Mouse (Mus musculus): ENCODE data around the gene Babam1. TPM values are rescaled to one million over a fixed set of nuclear protein-coding genes. Genes with fewer than 3 reads are reported as not detected.
"Not testable (repeated sequence)": the region's sequence is repeated elsewhere in the genome, so short reads cannot be mapped to it uniquely, and the experiment has no call there.

The Babam1 gene
- polyA plus RNA-seq, 1 experiment from 2014 or later: 106 TPM

DNA sequence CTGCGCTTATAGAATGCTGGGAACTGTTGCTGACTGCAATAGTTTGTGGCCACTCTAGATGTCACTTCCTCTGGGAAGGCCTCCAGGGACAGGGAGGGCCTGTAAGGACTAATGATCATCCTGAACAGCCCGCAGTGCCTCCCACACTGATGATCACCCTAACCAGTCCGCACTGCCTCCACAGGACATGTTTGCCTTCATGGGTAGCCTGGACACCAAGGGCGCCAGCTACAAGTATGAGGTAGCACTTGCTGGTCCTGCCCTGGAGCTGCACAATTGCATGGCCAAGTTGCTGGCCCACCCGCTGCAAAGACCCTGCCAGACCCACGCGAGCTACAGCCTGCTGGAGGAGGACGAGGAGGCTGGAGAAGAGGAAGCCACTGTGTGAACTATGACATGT lies 7.3 kb downstream of the Babam1 start:
- Histone ChIP-seq H3K9me3 (no peaks in the 10 kb centered on the region), H3K4me3 (0 out of 2 replicates have a peak overlapping the region, but pooled peaks have one; percentile 3), H3K27me3 (ENCODE audit: poor library complexity, severe bottlenecking) (no peaks in the 10 kb centered on the region), H3K36me3 (replicated peaks) (peaks cover 57% of the 10 kb centered on the region), H3K4me1 (peaks cover 30% of the 10 kb centered on the region), H3K27ac (no peak overlapping the region)
- WGBS: 88% methylated on average over 8 of the region's 8 CpGs
- peak; percentile 13 for DNase-seq (ENCODE audit: extremely low spot score, low spot score)

DNA sequence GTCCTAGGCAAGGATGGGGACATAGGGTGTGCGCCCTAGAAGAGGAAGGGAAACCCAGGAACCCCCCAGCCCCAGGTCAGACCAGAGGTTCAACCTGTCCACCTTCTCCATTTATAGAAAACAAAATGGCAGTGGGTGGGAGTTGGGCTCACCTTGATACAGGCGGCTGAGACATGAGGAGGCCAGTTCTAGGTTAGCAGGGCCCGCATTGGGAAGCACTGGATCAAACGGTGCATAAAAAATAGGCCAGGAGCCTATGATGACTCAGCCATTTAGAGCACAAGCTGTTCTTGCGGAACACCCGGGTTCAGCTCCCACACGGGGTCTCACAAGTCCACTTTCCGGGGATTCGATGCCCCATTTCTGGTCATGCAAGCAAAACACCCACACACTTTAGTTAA lies 8.3 kb downstream of the Babam1 start:
- H3K36me3 ChIP-seq (replicated peaks): peaks cover 57% of the 10 kb centered on the region
- WGBS: 88% methylated on average over 9 of the region's 9 CpGs
- H3K9me3 ChIP-seq: no peaks in the 10 kb centered on the region
- H3K4me3 ChIP-seq: peak overlapping the region; percentile 73
- peak; percentile 13 for DNase-seq (ENCODE audit: extremely low spot score, low spot score)
- H3K27ac ChIP-seq: no peak overlapping the region
- no peaks in the 10 kb centered on the region for H3K27me3 ChIP-seq (ENCODE audit: poor library complexity, severe bottlenecking)
- H3K4me1 ChIP-seq: peaks cover 30% of the 10 kb centered on the region

DNA sequence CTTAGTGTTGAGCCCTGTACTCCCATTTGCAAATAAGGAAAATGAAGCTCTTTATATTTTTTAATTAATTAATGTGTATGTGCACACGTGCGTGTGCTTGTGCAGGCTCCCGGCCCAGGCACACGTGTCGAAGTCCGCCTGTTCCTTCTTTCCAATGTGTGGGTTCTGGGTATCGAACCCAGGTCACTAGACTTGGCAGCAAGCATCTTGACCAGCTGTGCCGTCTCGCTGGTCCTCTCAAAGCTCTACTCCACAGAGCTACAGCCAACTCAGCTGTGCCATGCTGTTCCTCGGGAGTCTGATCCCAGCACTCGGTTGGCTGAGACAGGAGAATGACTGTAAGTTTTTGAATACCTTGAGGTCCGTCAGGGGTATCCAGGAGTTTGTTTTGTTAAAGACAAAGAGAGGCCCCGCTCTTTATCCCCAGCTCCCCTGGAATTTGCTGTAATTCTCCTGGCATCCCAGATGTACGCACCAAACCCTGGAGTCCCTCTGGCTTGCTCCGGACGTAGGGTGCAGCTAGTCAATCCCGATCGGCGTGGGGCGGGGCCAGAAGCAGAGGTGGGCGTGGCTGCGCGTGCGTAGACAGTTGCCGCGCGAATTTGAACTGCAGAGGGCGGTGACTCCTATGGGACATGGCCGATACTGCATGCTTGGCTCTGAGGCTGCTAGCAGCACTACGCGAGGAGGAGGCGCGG lies 8.9 kb downstream of the Babam1 start, which contains the start of gene Ankle1:
Ankle1 (plus strand) TSS at position 610 of the 698 bp plus-strand sequence.
- DNase-seq (ENCODE audit: extremely low spot score, low spot score): peak; percentile 98
- H3K27me3 ChIP-seq (ENCODE audit: poor library complexity, severe bottlenecking): no peaks in the 10 kb centered on the region
- H3K9me3 ChIP-seq: no peaks in the 10 kb centered on the region
- 17% methylated on average over 33 of the region's 33 CpGs for WGBS
- peaks cover 30% of the 10 kb centered on the region for H3K4me1 ChIP-seq
- peaks cover 57% of the 10 kb centered on the region for H3K36me3 ChIP-seq (replicated peaks)
- peak within 1 kb of the TSS; percentile 73 for H3K4me3 ChIP-seq
- H3K27ac ChIP-seq: peak within 1 kb of the TSS; percentile 92

DNA sequence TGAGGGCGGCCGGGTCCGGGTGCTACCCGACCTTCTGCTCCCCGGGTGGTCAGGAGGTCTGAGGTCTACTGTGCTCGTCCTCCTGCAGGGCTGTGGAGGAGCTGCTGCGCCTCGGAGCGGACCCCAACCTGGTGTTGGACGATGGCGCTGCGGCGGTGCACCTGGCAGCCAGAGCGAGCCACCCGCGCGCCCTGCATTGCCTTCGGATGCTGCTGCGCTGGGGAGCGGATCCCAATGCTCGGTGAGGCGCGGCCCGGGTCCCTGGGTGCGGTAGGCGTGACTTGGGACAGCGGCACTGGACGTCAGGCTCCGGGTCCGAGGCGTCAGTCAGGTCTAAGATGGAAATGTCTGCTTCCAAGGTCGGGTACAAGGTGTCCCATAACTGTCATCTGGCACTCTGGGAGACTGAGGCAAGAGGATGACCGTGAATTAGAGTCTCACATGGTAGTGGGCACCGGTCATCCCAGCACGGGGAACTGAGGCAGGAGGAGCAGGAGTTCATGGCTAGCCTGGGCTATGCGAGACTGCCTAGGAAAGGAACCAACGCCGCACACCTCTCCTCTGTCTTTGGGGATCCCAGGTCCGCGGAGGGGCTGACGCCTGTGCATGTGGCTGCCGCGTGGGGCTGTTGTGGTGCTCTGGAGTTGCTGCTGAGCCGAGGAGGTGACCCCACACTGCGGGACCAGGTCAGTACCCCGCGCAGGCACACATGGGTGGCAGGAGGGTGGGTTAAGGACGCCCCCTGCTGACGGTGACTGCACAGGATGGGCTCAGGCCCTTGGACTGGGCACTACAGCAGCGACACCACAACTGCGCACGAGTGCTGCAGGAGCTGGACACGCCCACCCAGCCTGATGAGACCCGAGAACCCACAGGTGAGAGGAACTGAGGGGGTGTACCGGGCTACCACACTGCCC lies 9.7 kb downstream of the Babam1 start:
- Histone ChIP-seq H3K4me1 (peaks cover 30% of the 10 kb centered on the region), H3K27ac (peak overlapping the region; percentile 92), H3K4me3 (peak overlapping the region; percentile 73), H3K27me3 (ENCODE audit: poor library complexity, severe bottlenecking) (no peaks in the 10 kb centered on the region), H3K36me3 (replicated peaks) (peaks cover 51% of the 10 kb centered on the region), H3K9me3 (no peaks in the 10 kb centered on the region)
- peak; percentile 81 for DNase-seq (ENCODE audit: extremely low spot score, low spot score)
- 1% methylated on average over 55 of the region's 55 CpGs for WGBS

DNA sequence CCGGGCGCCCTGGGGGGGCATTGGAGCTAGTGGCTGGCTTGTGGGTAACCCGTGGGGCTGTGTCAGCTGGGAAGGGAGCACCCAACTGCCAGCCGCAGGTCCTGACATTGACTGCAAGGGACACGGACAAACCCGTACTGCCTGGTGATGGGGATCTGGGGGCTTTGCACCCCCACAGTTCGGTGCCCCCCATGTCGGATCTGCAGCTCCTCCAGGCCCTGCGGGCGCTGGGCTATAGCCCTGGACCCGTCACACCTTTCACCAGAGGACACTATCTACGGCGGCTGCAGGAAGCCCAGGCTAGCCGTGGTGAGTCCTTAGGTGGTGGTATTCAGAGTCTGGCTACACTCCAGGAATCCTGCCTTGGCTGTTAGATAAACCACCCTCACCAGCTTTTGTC lies 10.8 kb downstream of the Babam1 start:
- no peak for DNase-seq (ENCODE audit: extremely low spot score, low spot score)
- H3K9me3 ChIP-seq: no peaks in the 10 kb centered on the region
- 94% methylated on average over 14 of the region's 14 CpGs for WGBS
- H3K27ac ChIP-seq: no peak overlapping the region
- peak overlapping the region; percentile 73; the same call in 1 of the 2 replicates for H3K4me3 ChIP-seq
- peaks cover 37% of the 10 kb centered on the region for H3K4me1 ChIP-seq
- H3K27me3 ChIP-seq (ENCODE audit: poor library complexity, severe bottlenecking): no peaks in the 10 kb centered on the region
- peaks cover 47% of the 10 kb centered on the region for H3K36me3 ChIP-seq (replicated peaks)

DNA sequence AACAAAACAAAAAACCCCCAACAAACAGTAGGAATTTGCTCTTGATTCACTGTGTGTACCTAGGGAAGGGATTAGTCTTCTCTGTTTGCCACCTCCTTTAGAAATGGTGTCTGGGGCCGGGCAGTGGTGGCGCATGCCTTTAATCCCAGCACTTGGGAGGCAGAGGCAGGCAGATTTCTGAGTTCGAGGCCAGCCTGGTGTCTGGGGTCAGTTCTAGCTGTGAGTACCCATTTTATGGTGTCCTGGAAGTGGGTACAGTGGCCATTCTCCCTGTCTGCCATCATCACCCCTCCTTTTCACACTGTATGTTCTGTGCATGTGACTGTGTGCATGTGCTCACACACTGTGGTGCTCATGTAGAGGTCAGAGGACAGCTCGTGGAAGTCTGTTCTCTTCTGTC lies 11.6 kb downstream of the Babam1 start:
- H3K4me1 ChIP-seq: peaks cover 37% of the 10 kb centered on the region
- no peak for DNase-seq (ENCODE audit: extremely low spot score, low spot score)
- H3K27ac ChIP-seq: no peak overlapping the region
- H3K4me3 ChIP-seq: no peak overlapping the region
- 89% methylated on average over 4 of the region's 4 CpGs for WGBS
- H3K36me3 ChIP-seq (replicated peaks): peaks cover 41% of the 10 kb centered on the region
- H3K27me3 ChIP-seq (ENCODE audit: poor library complexity, severe bottlenecking): no peaks in the 10 kb centered on the region
- no peaks in the 10 kb centered on the region for H3K9me3 ChIP-seq

DNA sequence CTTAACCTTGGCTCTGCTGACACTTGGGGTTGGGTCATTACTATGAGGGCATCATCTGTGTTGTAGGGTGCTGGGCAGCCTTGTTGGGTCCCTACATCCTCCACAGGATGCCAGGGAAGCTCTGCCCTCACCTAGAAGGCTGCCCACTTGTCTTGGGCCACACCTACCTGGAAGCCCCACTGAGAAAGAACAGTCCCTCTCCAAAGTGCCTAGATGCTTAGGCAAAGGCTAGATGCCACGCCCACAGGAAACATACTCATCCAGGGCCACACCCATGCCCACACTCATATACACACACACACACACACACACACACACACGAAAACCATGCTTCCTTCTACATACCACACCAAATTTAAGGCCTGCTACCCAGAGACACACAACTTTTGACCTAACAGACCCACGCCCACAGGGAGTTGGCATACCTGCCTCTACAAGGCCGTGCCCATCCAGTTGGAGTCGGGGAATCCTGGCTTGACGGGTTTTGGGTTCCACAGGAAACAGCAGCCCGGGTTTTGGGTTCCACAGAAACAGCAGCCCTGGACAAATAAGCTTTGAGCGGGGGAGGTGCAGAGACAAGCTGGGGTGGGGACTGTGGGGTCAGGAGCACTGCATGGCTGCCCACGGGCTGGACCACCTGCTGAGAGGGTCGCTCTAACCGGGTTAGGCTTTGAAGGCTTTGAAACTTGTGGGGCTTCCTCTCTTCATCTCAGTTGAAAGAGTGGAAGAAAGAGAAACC lies 15.0 kb downstream of the Babam1 start:
- 52% methylated on average over 11 of the region's 11 CpGs for WGBS
- H3K4me3 ChIP-seq: no peak overlapping the region
- H3K27ac ChIP-seq: no peak overlapping the region
- H3K4me1 ChIP-seq: peaks cover 18% of the 10 kb centered on the region
- peak; percentile 23 for DNase-seq (ENCODE audit: extremely low spot score, low spot score)
- peaks cover 35% of the 10 kb centered on the region for H3K36me3 ChIP-seq (replicated peaks)
- no peaks in the 10 kb centered on the region for H3K9me3 ChIP-seq
- H3K27me3 ChIP-seq (ENCODE audit: poor library complexity, severe bottlenecking): no peaks in the 10 kb centered on the region

DNA sequence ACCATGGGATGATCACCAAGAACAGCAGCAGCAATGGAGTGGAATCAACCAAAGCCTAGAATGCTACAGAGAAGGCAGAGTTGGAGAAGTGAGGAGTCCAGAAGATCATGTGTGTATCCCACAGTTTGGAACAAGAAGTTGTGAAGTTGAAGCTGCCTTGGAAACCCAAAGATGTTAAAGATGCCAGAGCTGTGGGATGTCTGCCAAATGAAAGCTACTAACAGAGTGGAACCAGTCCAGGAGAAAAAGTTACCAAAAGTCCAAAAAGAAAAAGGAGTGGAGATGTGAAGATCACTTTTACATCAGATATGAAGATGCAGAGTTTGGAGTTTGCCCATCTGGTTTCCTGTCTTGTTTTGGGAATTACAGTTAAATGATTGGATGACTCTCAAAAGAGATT lies 25.5 kb downstream of the Babam1 start:
- H3K36me3 ChIP-seq (replicated peaks): no peaks in the 10 kb centered on the region
- H3K27ac ChIP-seq: no peak overlapping the region
- H3K27me3 ChIP-seq (ENCODE audit: poor library complexity, severe bottlenecking): no peaks in the 10 kb centered on the region
- peaks cover 11% of the 10 kb centered on the region; the same call in 1 of the 2 replicates for H3K9me3 ChIP-seq
- 0 out of 2 replicates have a peak, but pooled peaks cover 3% of the 10 kb centered on the region for H3K4me1 ChIP-seq
- no peak overlapping the region for H3K4me3 ChIP-seq
- no peak for DNase-seq (ENCODE audit: extremely low spot score, low spot score)

DNA sequence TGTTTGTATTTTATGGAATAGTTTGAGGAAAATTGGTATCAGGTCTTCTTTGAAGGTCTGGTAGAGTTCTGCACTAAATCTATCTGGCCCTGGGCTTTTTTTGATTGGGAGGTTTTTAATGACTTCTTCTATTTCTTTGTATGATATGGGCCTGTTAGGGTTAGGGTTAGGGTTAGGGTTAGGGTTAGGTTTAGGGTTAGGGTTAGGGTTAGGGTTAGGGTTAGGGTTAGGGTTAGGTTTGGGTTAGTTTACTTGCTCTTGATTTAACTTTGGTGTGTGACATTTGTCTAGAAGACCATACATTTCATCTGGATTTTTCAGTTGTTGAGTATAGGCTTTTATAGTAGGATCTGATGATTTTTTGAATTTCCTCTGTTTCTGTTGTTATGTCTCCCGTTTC lies 36.3 kb downstream of the Babam1 start:
- not testable (repeated sequence) for H3K4me3 ChIP-seq; H3K27ac ChIP-seq; H3K36me3 ChIP-seq (replicated peaks); H3K4me1 ChIP-seq; H3K27me3 ChIP-seq (ENCODE audit: poor library complexity, severe bottlenecking); DNase-seq (ENCODE audit: extremely low spot score, low spot score); H3K9me3 ChIP-seq
- 85% methylated on average over 1 of the region's 1 CpGs for WGBS

DNA sequence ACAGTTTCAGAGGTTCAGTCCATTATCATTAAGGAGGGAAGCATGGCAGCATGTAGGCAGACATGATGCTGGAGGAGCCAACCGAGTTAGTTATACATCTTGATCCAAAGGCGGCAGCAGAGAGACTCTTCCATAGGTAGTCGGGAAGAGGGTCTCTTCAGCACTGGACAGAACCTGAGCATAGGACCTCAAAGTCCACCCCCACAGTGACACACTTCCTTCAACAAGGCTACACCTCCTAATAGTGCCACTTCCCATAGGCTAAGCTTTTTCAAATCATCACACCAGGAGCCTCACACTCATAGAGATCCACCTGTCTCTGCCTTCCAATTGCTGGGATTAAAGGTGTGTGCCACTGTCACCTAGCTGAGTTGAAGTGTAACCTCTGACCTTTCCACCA lies 40.4 kb downstream of the Babam1 start:
- Histone ChIP-seq H3K9me3 (peaks cover 3% of the 10 kb centered on the region; the same call in 1 of the 2 replicates), H3K27me3 (ENCODE audit: poor library complexity, severe bottlenecking) (peaks cover 3% of the 10 kb centered on the region; the same call in 1 of the 2 replicates), H3K4me1 (no peaks in the 10 kb centered on the region), H3K4me3 (no peak overlapping the region), H3K27ac (no peak overlapping the region), H3K36me3 (replicated peaks) (no peaks in the 10 kb centered on the region)
- DNase-seq (ENCODE audit: extremely low spot score, low spot score): no peak
- 48% methylated on average over 3 of the region's 3 CpGs for WGBS

DNA sequence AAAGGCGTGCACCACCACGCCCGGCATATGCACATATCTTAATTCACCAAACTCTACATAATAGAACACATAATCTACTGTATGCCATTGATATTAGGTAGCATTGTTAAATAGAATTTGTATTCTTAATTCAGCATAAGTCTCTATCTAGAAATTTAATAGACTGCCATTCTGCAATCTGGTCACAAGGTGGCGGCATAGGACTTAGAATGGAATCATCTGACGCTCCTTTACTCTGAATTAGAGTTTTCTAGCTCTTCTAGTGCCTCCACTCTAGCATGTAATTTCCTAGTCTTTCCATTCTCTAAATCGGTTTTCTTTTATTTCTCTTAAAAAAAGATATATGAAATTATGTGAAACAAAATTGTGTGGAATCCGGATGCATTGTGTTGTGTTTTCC lies 44.7 kb downstream of the Babam1 start:
- Histone ChIP-seq H3K9me3 (no peaks in the 10 kb centered on the region), H3K36me3 (replicated peaks) (no peaks in the 10 kb centered on the region), H3K27ac (no peak overlapping the region), H3K27me3 (ENCODE audit: poor library complexity, severe bottlenecking) (peaks cover 20% of the 10 kb centered on the region), H3K4me1 (no peaks in the 10 kb centered on the region), H3K4me3 (no peak overlapping the region)
- under 1% methylated on average over 7 of the region's 7 CpGs for WGBS
- DNase-seq (ENCODE audit: extremely low spot score, low spot score): no peak

DNA sequence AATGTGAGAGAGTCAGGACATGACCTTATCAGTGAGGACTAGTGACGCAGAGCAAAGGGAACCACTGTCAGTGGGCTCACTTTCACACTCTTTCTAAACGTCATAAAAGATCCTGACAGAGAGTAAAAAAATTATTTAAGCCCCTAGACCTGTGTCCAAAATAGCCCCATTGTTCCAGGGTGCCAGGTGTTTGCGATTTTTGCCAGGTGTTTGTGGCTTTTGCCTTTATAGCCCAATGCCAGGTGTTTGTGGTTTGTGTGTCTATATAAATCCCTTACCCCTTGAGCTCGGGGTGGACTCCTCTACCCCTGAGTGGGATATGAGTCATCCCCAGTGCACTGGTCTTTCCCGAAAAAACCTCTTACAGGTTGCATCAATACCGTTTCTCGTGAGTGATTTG lies 48.4 kb downstream of the Babam1 start:
- DNase-seq (ENCODE audit: extremely low spot score, low spot score): no peak
- H3K36me3 ChIP-seq (replicated peaks): no peaks in the 10 kb centered on the region
- no peaks in the 10 kb centered on the region for H3K9me3 ChIP-seq
- peaks cover 20% of the 10 kb centered on the region for H3K27me3 ChIP-seq (ENCODE audit: poor library complexity, severe bottlenecking)
- H3K27ac ChIP-seq: no peak overlapping the region
- H3K4me1 ChIP-seq: no peaks in the 10 kb centered on the region
- WGBS: 88% methylated on average over 7 of the region's 7 CpGs
- H3K4me3 ChIP-seq: no peak overlapping the region

All from forebrain, embryonic 10.5 days (tissue).